Mouse (Mus musculus) cerebellum, adult 11 months (tissue): Measurements from ENCODE around the gene Pradc1.
A peak's percentile ranks its signal among the peaks of the same experiment; 100 is the strongest.
"Not testable (repeated sequence)": the region's sequence is repeated elsewhere in the genome, so short reads cannot be mapped to it uniquely, and the experiment has no call there.

Experiments
- DNase-seq: peaks from one replicate; pipeline ENCODE4 v3.0.0; 2022

Gene Pradc1

DNA sequence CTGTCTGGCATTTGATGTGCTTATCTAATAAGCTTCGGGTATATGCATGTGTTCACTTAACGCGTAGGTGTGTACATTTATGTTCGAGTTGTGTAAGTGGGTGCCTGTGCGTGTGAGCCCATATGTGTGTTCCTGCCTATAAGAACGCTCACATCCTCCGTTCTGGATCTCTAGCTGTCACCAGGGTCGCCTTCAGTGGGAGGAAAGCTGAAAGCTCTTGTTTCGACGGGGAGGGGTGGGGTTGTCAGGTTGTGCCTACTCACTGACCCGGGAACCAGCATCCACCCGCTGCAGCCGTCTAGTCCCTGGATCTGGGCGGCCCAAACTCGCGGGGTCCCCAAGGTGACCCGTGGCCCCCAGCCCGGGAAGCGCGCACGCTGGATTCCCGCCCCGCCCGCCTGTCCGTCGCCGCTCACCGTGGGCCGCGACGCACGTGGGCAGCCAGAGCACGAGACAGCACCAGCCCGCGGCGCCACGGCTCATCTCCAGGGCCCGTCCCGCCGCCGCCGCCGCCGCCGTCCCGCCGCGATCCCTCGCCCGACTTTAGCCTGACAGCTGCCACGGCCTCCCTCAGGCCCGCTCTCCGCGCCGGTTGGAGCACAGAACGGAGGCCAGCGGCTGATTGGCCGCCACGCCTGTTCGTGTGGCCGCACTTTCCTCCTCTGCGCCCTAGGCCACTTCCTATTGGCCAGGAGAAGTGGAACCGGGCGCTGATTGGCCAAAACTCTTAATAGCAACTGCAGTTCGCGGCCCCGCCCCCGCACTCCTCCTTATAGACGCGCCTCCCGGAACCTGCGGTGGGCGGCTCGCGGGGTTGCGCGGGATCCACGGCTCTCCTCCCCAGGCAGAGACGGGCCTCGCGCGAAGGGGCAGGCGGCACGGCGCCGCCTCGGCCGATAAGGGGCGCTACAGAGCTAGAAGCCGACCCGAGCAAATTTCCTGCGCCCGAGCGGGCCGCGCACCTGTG is 790 bp downstream of the Pradc1 start, which contains the start of gene Cct7:
TSS of gene Cct7 (plus strand) at position 818 of the 967 bp plus-strand sequence.
- peak; percentile 96 for DNase-seq

DNA sequence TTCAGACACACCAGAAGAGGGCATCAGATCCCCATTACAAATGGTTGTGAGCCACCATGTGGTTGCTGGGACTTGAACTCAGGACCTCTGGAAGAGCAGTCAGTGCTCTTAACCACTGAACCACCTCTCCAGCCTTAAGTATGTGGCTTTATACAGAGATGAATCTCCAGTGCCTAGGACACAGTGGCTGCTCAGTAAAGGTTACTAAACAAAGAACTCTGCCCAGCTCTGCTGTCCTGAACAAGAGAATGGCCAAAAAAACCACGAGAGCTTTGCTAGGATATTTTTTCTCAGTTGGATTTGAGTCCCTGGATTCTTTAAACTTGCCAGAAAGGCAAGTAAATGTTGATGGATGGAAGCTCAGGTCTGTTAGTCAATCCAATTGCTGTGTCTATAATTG is 1.6 kb downstream of the Pradc1 start:
- not testable (repeated sequence) for DNase-seq

GRCm38 (mm10) chr6:85447351-85447750 is 4.4 kb downstream of the Pradc1 start:
- no peak for DNase-seq

DNA sequence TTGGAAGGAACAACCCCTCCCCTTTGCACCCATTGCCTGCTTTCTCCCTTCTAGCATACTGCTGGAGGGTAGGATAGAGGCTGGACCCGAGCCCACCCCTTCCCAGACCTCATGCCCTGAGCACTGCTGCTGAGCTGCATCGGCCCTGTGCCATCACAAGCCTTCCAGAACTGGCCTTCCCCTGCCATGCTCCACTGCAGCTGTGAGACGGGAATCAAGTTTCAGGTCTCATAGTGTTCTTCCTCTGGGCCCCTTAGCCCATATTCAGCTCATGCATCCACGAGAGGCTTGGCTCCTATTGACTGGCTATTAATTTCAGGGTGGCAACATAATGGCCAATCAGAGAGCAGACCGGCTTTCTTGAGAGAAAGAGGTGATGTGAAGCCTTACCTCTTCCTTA is 6.5 kb downstream of the Pradc1 start:
- DNase-seq: no peak

GRCm38 (mm10) chr6:85444266-85444965 is 7.4 kb downstream of the Pradc1 start:
- no peak for DNase-seq

- DNase-seq: no peak
These were observed 8.1 kb downstream of the Pradc1 start for GRCm38 (mm10) chr6:85443488-85444233.

- DNase-seq: no peak
These were observed 10.6 kb downstream of the Pradc1 start for GRCm38 (mm10) chr6:85441142-85441541.

- DNase-seq: no peak
These were observed 15.1 kb downstream of the Pradc1 start for GRCm38 (mm10) chr6:85436631-85437030.

DNA sequence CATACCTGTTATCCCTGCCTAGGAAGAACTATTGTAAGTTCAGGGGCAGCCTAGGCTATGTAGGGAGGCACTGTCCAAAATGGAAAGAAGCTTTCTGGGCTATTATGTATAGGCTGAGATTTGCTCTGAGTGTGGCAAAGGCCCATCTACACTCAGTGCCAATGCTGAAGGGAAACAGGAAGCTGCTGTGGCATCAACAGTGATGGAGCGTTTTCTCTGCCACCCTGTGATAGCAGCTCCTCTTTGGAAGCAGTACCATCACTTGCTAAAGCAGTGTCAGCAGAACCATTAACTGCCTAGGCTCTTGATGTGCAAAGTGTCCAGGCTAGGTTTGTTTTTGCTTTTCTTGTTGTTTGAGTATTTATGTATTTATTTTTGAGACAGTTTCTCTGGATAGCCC is 15.6 kb downstream of the Pradc1 start:
- no peak for DNase-seq

- DNase-seq: no peak
These were observed 17.9 kb downstream of the Pradc1 start for GRCm38 (mm10) chr6:85433865-85434264.

DNA sequence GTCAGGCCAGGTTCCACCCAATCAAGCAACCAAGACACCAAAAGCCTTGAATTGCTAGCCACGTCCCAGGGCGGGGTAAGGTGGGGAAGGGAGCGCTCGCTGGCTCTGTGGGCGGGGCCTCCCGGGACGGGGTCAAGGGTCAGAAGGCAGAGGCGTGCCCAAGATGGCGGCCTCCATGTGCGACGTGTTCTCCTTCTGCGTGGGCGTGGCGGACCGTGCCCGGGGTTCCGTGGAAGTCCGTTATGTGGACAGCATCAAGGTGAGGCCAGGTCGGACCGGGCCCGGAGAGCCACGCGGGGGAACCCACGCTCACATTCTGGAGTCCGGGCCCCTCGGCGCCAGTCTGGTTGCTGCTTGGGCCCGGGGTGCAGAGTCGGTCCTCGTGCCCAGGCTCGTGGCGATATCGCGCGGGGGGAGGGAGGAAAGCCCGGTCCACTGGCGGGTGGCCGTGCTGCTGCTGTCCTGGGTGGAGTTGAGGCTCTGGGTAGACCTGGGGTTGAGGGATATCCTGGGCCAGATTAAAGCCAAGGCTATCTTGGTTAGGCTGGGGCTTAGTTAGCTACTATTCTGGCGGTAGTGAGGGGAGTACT is 19.8 kb downstream of the Pradc1 start, which contains the start of gene Smyd5:
TSS of gene Smyd5 (plus strand) at position 148 of the 590 bp plus-strand sequence.
- DNase-seq: peak; percentile 73

DNA sequence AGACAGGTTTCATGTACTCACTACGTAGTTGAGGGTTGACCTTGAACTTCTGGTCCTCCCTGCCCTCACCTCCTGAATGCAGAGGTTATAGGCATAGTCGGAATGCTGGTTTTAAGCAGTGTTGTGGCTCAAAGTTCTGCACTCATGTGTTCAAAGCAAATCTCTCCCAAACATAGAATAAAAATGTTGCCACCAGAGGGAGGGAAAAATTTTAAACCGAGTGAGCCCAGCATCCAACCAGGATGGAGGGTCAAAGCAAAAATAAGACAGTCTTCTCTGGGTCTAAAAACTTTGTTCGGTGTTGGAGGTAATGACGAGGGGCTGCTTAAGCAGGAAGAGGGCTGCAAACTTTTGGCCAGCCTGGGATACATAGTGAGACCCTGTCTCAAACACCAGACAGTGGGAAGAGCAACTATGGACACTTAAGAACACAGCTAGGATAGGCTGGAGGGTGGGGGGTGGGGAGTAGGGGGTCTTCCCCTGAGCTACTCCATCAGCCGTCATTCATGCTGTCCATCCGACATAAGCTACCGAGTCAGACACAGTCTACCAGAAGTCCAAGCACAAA is 20.4 kb downstream of the Pradc1 start:
- DNase-seq: no peak

- no peak for DNase-seq
These were observed 27.9 kb downstream of the Pradc1 start, which contains the start of gene Noto for GRCm38 (mm10) chr6:85423836-85424379. Gene Noto (plus strand): TSS chr6:85423886.

DNA sequence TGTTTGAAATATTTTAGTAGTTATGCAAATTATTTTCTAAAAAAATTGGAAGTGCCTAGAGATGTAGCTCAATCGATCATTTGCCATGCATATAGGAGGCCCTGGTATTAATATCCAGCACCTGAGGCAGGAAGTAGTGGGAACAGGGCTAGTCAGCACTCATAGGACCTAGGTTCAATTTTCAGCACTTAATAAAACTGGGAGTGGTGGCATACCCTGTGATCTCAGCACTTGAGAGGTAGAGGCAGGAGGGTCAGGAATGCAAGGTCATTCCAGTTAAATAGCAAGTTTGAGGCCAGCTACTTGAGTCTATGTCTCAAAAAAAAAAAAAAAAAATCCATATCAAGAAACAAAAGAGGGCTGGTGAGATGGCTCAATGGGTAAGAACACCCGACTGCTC is 32.6 kb downstream of the Pradc1 start:
- DNase-seq: no peak

- no peak for DNase-seq
These were observed 35.9 kb downstream of the Pradc1 start for GRCm38 (mm10) chr6:85415829-85416228.

DNA sequence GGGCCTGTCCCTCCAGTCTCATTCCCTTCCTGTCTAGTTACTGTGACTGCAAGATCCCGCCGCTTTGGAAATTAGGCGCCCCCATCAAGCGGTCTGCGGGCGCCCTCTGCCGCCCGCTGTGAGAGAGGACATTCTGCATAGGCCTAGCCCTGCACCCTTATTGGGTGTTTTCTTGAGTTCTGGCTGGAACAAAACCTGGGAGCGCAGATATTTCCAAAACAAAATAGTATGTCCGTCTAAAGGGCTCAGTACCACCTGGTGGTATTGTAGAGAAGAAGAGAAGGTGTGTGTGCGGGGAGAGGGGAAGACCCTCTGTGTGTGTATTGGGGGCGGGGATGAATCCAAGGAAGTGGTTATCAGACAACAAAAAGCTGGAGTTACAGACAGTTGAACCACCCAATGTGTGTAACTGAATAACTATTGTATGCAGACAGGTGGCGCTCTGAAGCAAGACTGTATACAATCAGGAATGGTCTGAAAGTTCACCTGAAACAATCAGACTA is 40.9 kb downstream of the Pradc1 start:
- DNase-seq: no peak

GRCm38 (mm10) chr6:85409003-85409402 is 42.8 kb downstream of the Pradc1 start:
- no peak for DNase-seq

GRCm38 (mm10) chr6:85403039-85403438 is 48.7 kb downstream of the Pradc1 start:
- DNase-seq: no peak

DNA sequence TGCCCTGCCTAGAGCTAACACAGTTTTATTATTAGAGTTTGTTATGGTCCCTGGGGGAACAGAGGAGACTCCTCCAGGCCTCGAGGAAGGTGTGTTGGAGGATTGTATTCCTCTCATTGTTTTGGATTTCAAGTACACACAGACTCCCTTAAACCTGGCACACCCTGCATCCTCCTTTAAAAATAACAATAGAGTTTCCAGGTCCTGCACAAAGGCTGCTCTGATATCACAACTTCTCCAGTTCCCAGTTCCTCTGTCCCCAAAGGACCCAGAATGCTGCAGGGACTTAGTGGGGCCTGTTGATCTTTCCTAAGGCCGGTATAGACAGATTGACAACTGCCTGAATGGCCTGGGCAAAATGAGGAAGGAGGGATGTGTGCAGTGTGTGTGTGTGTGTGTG is 49.2 kb downstream of the Pradc1 start:
- DNase-seq: no peak

DNA sequence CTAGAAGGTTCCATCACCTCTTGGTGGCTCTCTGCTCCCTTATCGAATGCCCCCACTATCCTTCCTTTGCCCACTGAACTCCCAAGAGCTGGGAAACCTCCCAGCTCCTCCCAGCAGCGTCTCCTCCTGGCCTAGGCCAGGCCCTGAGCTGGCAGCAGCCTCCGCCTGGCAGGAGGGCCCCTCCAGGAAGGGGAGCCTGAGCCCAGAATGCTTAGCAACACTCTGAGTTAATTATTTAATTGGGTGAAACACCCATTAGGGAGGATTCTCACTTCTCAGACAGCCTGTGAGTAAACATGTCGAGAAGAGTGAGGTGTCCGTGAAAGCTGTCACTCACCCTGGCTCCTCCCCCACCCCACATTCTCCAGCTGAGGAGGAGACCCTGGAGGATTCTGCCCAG is 52.1 kb downstream of the Pradc1 start:
- no peak for DNase-seq

GRCm38 (mm10) chr6:85397165-85397564 is 54.6 kb downstream of the Pradc1 start:
- DNase-seq: no peak
